Mouse (Mus musculus): ENCODE results near the gene Elp4. TPM values are rescaled to one million over a fixed set of nuclear protein-coding genes. Genes with fewer than 3 reads are reported as not detected.
A peak's percentile ranks its signal among the peaks of the same experiment; 100 is the strongest.

Elp4 gene
- polyA plus RNA-seq, 1 experiment from 2014 or later, result 73.5 TPM

- Histone ChIP-seq H3K9me3 (no peaks in the 10 kb centered on the region), H3K4me1 (peaks cover 86% of the 10 kb centered on the region), H3K27me3 (ENCODE audit: poor library complexity, severe bottlenecking) (peaks cover 97% of the 10 kb centered on the region), H3K36me3 (replicated peaks) (peaks cover 24% of the 10 kb centered on the region), H3K4me3 (peak overlapping the region; percentile 88), H3K27ac (peak overlapping the region; percentile 99)
- 0% methylated on average over 11 of the region's 11 CpGs for WGBS
- DNase-seq (ENCODE audit: extremely low spot score, low spot score), result no peak
These were observed 228.7 kb downstream of the Elp4 start for GRCm38 (mm10) chr2:105675730-105676079.

GRCm38 (mm10) chr2:105674875-105675729, 229.3 kb downstream of the Elp4 start:
- DNase-seq (ENCODE audit: extremely low spot score, low spot score), result peak; percentile 94
- Histone ChIP-seq H3K27me3 (ENCODE audit: poor library complexity, severe bottlenecking) (peaks cover 97% of the 10 kb centered on the region), H3K27ac (peak overlapping the region; percentile 99), H3K36me3 (replicated peaks) (peaks cover 21% of the 10 kb centered on the region), H3K4me3 (peak overlapping the region; percentile 88), H3K9me3 (no peaks in the 10 kb centered on the region), H3K4me1 (peaks cover 86% of the 10 kb centered on the region)
- WGBS, result under 1% methylated on average over 49 of the region's 49 CpGs

- peaks cover 14% of the 10 kb centered on the region for H3K36me3 ChIP-seq (replicated peaks)
- H3K27ac ChIP-seq, result peak overlapping the region; percentile 99
- H3K4me1 ChIP-seq, result peaks cover 86% of the 10 kb centered on the region
- peaks cover 97% of the 10 kb centered on the region for H3K27me3 ChIP-seq (ENCODE audit: poor library complexity, severe bottlenecking)
- under 1% methylated on average over 36 of the region's 36 CpGs for WGBS
- no peaks in the 10 kb centered on the region for H3K9me3 ChIP-seq
- peak overlapping the region; percentile 88 for H3K4me3 ChIP-seq
- DNase-seq (ENCODE audit: extremely low spot score, low spot score), result peak; percentile 67
These were observed 230.1 kb downstream of the Elp4 start for GRCm38 (mm10) chr2:105674061-105674874.

- peaks cover 13% of the 10 kb centered on the region for H3K36me3 ChIP-seq (replicated peaks)
- WGBS, result under 1% methylated on average over 10 of the region's 10 CpGs
- peak overlapping the region; percentile 88 for H3K4me3 ChIP-seq
- DNase-seq (ENCODE audit: extremely low spot score, low spot score), result peak; percentile 56
- H3K27ac ChIP-seq, result peak overlapping the region; percentile 99
- H3K9me3 ChIP-seq, result no peaks in the 10 kb centered on the region
- peaks cover 86% of the 10 kb centered on the region for H3K4me1 ChIP-seq
- H3K27me3 ChIP-seq (ENCODE audit: poor library complexity, severe bottlenecking), result peaks cover 97% of the 10 kb centered on the region
These were observed 230.7 kb downstream of the Elp4 start for GRCm38 (mm10) chr2:105673631-105674060.

GRCm38 (mm10) chr2:105673054-105673453, 231.3 kb downstream of the Elp4 start:
- peaks cover 99% of the 10 kb centered on the region for H3K27me3 ChIP-seq (ENCODE audit: poor library complexity, severe bottlenecking)
- peak; percentile 61 for DNase-seq (ENCODE audit: extremely low spot score, low spot score)
- peak overlapping the region; percentile 99 for H3K27ac ChIP-seq
- H3K9me3 ChIP-seq, result no peaks in the 10 kb centered on the region
- H3K4me1 ChIP-seq, result peaks cover 88% of the 10 kb centered on the region
- WGBS, result 2% methylated on average over 6 of the region's 6 CpGs
- H3K4me3 ChIP-seq, result peak overlapping the region; percentile 88
- peaks cover 13% of the 10 kb centered on the region for H3K36me3 ChIP-seq (replicated peaks)

GRCm38 (mm10) chr2:105672596-105672960, 231.8 kb downstream of the Elp4 start:
- Histone ChIP-seq H3K36me3 (replicated peaks) (peaks cover 13% of the 10 kb centered on the region), H3K9me3 (no peaks in the 10 kb centered on the region), H3K27ac (peak overlapping the region; percentile 99), H3K4me3 (peak overlapping the region; percentile 88), H3K27me3 (ENCODE audit: poor library complexity, severe bottlenecking) (peaks cover 99% of the 10 kb centered on the region), H3K4me1 (peaks cover 89% of the 10 kb centered on the region)
- WGBS, result under 1% methylated on average over 16 of the region's 16 CpGs
- peak; percentile 46 for DNase-seq (ENCODE audit: extremely low spot score, low spot score)

GRCm38 (mm10) chr2:105671798-105672595, 232.4 kb downstream of the Elp4 start:
- no peaks in the 10 kb centered on the region for H3K9me3 ChIP-seq
- H3K27ac ChIP-seq, result peak overlapping the region; percentile 99
- peaks cover 11% of the 10 kb centered on the region for H3K36me3 ChIP-seq (replicated peaks)
- peak; percentile 54 for DNase-seq (ENCODE audit: extremely low spot score, low spot score)
- 2% methylated on average over 25 of the region's 25 CpGs for WGBS
- peaks cover 99% of the 10 kb centered on the region for H3K27me3 ChIP-seq (ENCODE audit: poor library complexity, severe bottlenecking)
- peaks cover 93% of the 10 kb centered on the region for H3K4me1 ChIP-seq
- peak overlapping the region; percentile 88 for H3K4me3 ChIP-seq

GRCm38 (mm10) chr2:105671116-105671797, 233.1 kb downstream of the Elp4 start:
- peak; percentile 38 for DNase-seq (ENCODE audit: extremely low spot score, low spot score)
- peak overlapping the region; percentile 88 for H3K4me3 ChIP-seq
- no peaks in the 10 kb centered on the region for H3K9me3 ChIP-seq
- H3K36me3 ChIP-seq (replicated peaks), result peaks cover 3% of the 10 kb centered on the region
- peaks cover 99% of the 10 kb centered on the region for H3K27me3 ChIP-seq (ENCODE audit: poor library complexity, severe bottlenecking)
- 2% methylated on average over 9 of the region's 9 CpGs for WGBS
- peaks cover 97% of the 10 kb centered on the region for H3K4me1 ChIP-seq
- peak overlapping the region; percentile 99 for H3K27ac ChIP-seq

GRCm38 (mm10) chr2:105670731-105671095, 233.7 kb downstream of the Elp4 start:
- no peak for DNase-seq (ENCODE audit: extremely low spot score, low spot score)
- peaks cover 99% of the 10 kb centered on the region for H3K27me3 ChIP-seq (ENCODE audit: poor library complexity, severe bottlenecking)
- H3K4me1 ChIP-seq, result peaks cover 96% of the 10 kb centered on the region
- under 1% methylated on average over 6 of the region's 6 CpGs for WGBS
- H3K9me3 ChIP-seq, result no peaks in the 10 kb centered on the region
- no peaks in the 10 kb centered on the region for H3K36me3 ChIP-seq (replicated peaks)
- peak overlapping the region; percentile 88 for H3K4me3 ChIP-seq
- peak overlapping the region; percentile 99 for H3K27ac ChIP-seq

GRCm38 (mm10) chr2:105669881-105670730, 234.3 kb downstream of the Elp4 start:
- peak overlapping the region; percentile 88 for H3K4me3 ChIP-seq
- H3K27me3 ChIP-seq (ENCODE audit: poor library complexity, severe bottlenecking), result peaks cover 100% of the 10 kb centered on the region
- H3K27ac ChIP-seq, result peak overlapping the region; percentile 99
- no peaks in the 10 kb centered on the region for H3K9me3 ChIP-seq
- peak; percentile 50 for DNase-seq (ENCODE audit: extremely low spot score, low spot score)
- WGBS, result 1% methylated on average over 29 of the region's 29 CpGs
- peaks cover 95% of the 10 kb centered on the region for H3K4me1 ChIP-seq
- H3K36me3 ChIP-seq (replicated peaks), result no peaks in the 10 kb centered on the region

- peaks cover 95% of the 10 kb centered on the region for H3K4me1 ChIP-seq
- H3K4me3 ChIP-seq, result peak overlapping the region; percentile 88
- WGBS, result under 1% methylated on average over 35 of the region's 35 CpGs
- H3K36me3 ChIP-seq (replicated peaks), result no peaks in the 10 kb centered on the region
- H3K9me3 ChIP-seq, result no peaks in the 10 kb centered on the region
- peaks cover 100% of the 10 kb centered on the region for H3K27me3 ChIP-seq (ENCODE audit: poor library complexity, severe bottlenecking)
- peak; percentile 62 for DNase-seq (ENCODE audit: extremely low spot score, low spot score)
- peak overlapping the region; percentile 99 for H3K27ac ChIP-seq
These were observed 234.9 kb downstream of the Elp4 start for GRCm38 (mm10) chr2:105669371-105669861.
